Mouse (Mus musculus): ENCODE measurements around the gene Cntrl. TPM values are rescaled to one million over a fixed set of nuclear protein-coding genes. Genes with fewer than 3 reads are reported as not detected.

Gene Cntrl
- total RNA-seq, 2 experiments from 2014 or later: 115 to 137 TPM

- ATAC-seq (ENCODE audit: poor library complexity, severe bottlenecking): peak; percentile 97
These were observed 105.6 kb downstream of the Cntrl start for GRCm38 (mm10) chr2:35214881-35215358.

- ATAC-seq (ENCODE audit: poor library complexity, severe bottlenecking): no peak
These were observed 106.1 kb downstream of the Cntrl start for GRCm38 (mm10) chr2:35215363-35215762.

GRCm38 (mm10) chr2:35216701-35217100, 107.4 kb downstream of the Cntrl start:
- ATAC-seq (ENCODE audit: poor library complexity, severe bottlenecking): no peak

DNA sequence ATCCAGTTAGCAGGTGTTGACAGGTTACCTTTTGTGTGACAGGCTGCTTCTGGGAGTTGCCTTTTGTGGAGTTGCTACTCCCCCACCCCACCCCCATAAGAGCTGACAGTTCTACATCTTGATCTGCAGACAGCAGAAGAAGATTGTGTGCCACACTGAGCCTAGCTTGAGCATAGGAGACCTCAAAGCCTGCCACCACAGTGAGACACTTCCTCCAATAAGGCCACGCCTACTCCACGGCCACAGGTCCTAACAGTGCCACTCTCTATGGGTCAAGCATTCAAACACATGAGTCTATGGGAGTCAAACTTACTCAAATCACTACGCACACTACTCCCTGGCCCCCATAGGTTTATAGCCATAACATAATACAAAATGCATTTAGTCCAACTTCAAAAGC, 109.4 kb downstream of the Cntrl start:
- ATAC-seq (ENCODE audit: poor library complexity, severe bottlenecking): no peak

DNA sequence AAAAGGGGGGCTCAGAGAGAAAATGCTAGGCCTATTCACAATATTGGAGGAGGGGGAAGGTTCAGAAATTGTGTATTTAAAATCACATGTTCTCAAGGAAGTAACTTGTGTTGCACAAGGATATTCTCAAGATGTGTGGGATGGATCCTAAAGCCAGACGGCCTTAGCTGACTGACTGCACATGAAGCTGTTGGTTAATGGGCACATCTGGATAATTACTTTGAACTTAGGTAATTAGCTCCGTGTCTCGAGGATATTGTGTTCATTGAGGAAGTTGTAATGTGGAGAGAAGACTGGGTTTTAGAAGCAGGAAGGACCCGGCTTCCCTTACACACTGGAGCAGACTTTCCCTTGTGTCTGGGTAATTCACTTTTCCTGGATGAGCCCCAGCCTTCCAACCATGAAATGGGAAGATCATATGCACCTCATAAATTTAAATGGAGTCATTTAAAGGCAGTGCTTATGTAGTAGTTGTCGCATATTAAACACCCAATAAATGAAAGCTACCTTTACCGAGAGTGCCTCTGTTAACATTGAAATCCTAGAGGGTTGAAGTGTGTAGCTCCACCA, 113.6 kb downstream of the Cntrl start:
- ATAC-seq (ENCODE audit: poor library complexity, severe bottlenecking): no peak

- ATAC-seq (ENCODE audit: poor library complexity, severe bottlenecking): no peak
These were observed 115.0 kb downstream of the Cntrl start for GRCm38 (mm10) chr2:35224285-35224684.

- ATAC-seq (ENCODE audit: poor library complexity, severe bottlenecking): no peak
These were observed 118.9 kb downstream of the Cntrl start for GRCm38 (mm10) chr2:35228145-35228544.

Other genes with a start within 250 kb of the Cntrl start
- not detected in 2 replicates for gene Cutal, start 235.1 kb upstream of the Cntrl start, total RNA-seq (2015)
- not detected in 2 replicates for gene Cutal, start 235.1 kb upstream of the Cntrl start, total RNA-seq (2017)
- gene Psmd5, start 234.5 kb upstream of the Cntrl start, total RNA-seq (2015): 40.2 and 51.6 TPM in 2 replicates
- 17.1 and 17.8 TPM in 2 replicates for gene Psmd5, start 234.5 kb upstream of the Cntrl start, total RNA-seq (2017)
- gene Phf19, start 195.5 kb upstream of the Cntrl start, total RNA-seq (2015): 7.2 and 9.8 TPM in 2 replicates
- 6.4 and 14.0 TPM in 2 replicates for gene Phf19, start 195.5 kb upstream of the Cntrl start, total RNA-seq (2017)
- gene Traf1, start 147.7 kb upstream of the Cntrl start, total RNA-seq (2015): 1.5 and 3.1 TPM in 2 replicates
- 2.5 and 3.2 TPM in 2 replicates for gene Traf1, start 147.7 kb upstream of the Cntrl start, total RNA-seq (2017)
- 2.1 TPM in 1 of 2 replicates, not detected in the other for gene Hc, start 48.1 kb upstream of the Cntrl start, total RNA-seq (2015)
- gene Hc, start 48.1 kb upstream of the Cntrl start, total RNA-seq (2017): not detected in 2 replicates
- gene AI182371, start 7.9 kb upstream of the Cntrl start, total RNA-seq (2015): 1.3 and 1.4 TPM in 2 replicates
- 1.4 and 1.7 TPM in 2 replicates for gene AI182371, start 7.9 kb upstream of the Cntrl start, total RNA-seq (2017)
- 153 and 167 TPM in 2 replicates for gene Rab14, start 91.6 kb downstream of the Cntrl start, total RNA-seq (2015)
- 134 and 137 TPM in 2 replicates for gene Rab14, start 91.6 kb downstream of the Cntrl start, total RNA-seq (2017)
- 54.1 and 69.6 TPM in 2 replicates for gene Gsn, start 146.9 kb downstream of the Cntrl start, total RNA-seq (2015)
- gene Gsn, start 146.9 kb downstream of the Cntrl start, total RNA-seq (2017): 90.9 and 98.1 TPM in 2 replicates
- gene Stom, start 227.5 kb downstream of the Cntrl start, total RNA-seq (2015): 77.7 and 90.3 TPM in 2 replicates
- gene Stom, start 227.5 kb downstream of the Cntrl start, total RNA-seq (2017): 155 and 165 TPM in 2 replicates

Measured in megakaryocyte, adult 5-6 weeks (primary cell).